Mouse (Mus musculus): ENCODE results near the gene Bud23. TPM values are rescaled to one million over a fixed set of nuclear protein-coding genes. Genes with fewer than 3 reads are reported as not detected.
"Not testable (repeated sequence)": the region's sequence is repeated elsewhere in the genome, so short reads cannot be mapped to it uniquely, and the experiment has no call there.

The Bud23 gene
- total RNA-seq (2014; rRNA removed) (32.7 and 38.4 TPM in 2 replicates), polyA plus RNA-seq (2012; rRNA removed) (50.9 and 51.7 TPM in 2 replicates)

DNA sequence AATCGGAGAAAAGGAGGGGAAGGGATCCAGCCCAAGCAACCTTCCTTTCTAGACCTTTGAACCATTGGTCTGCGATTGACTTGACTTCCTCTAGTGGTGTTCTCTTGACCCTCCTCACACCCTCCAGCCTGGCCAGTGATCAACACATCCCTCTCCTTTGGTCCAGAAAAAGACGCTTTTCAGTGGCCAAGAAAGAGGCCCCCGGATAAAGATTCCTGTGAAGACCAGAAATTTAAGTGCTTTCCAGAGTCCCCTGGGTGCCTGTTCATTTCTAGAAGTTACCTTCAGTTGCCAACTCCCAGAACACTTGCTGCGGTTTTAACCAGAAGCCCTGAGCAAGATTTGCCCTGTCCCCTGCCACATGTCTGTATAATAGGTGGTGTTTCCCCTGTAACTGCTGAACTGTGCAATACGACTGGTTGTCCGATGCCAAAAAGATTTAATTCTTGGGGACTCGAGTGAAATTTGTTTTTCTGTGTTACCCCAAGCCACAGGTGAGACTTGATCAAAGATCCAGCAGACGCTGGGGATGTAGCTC lies at the start of gene Bud23:
Bud23 (minus strand) TSS at position 51 of the 538 bp plus-strand sequence.
- DNase-seq (ENCODE audit: extremely low read depth, low read depth, low spot score): not testable (repeated sequence)

DNA sequence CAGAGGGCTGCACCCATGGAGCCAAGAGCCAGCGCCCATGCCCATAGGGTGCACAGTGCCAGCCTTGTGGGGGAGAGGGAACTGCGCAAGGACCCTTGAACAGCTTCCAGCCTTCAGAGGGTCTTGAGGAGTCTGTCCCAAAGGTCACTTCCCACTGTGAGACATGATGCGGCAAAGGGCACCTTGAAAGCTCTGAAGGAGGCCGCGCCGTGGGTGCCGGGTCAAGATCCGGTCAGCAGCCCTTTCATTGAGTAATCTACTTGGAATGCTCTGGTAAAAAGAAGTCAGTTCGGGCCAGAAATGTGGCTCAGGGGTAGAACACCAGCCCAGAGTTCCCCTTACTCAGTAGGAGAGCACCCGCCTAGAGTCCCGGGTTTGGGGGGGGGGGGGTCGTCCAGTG lies 49.0 kb upstream of the Bud23 start:
- TF ChIP-seq POLR2A (IDR thresholded peaks at IDR 0.05; ENCODE audit: extremely low read depth, insufficient read depth, low read length) (no peak), CTCF (IDR thresholded peaks at IDR 0.05; ENCODE audit: low read depth, low read length) (no peak)
- 55% methylated on average over 12 of the region's 12 CpGs for WGBS
- Histone ChIP-seq H3K4me1 (ENCODE audit: control insufficient read depth, insufficient read depth, low read length) (peaks cover 47% of the 10 kb centered on the region), H3K79me2 (ENCODE audit: control insufficient read depth, insufficient read depth, low read length) (peaks cover 25% of the 10 kb centered on the region), H3K36me3 (ENCODE audit: control insufficient read depth, insufficient read depth, low read length) (peaks cover 21% of the 10 kb centered on the region), H3K27ac (replicated peaks; ENCODE audit: insufficient read depth, low read depth, low read length) (peak overlapping the region; percentile 15; the same call in 1 of the 2 replicates), H3K9ac (ENCODE audit: low read depth, low read length) (peak overlapping the region; percentile 26; the same call in 1 of the 2 replicates), H3K27me3 (ENCODE audit: control insufficient read depth, insufficient read depth, low read length) (no peaks in the 10 kb centered on the region), H3K4me3 (ENCODE audit: insufficient read depth, low read depth, low read length) (no peak overlapping the region)
- no peak for DNase-seq (ENCODE audit: extremely low read depth, low read depth, low spot score)

More for the DNA sequence above, at the start of gene Bud23:
- H3K9ac ChIP-seq (ENCODE audit: low read depth, low read length): peak within 1 kb of the TSS; percentile 95
- peak within 1 kb of the TSS; percentile 92 for H3K4me3 ChIP-seq (ENCODE audit: insufficient read depth, low read depth, low read length)
- H3K4me1 ChIP-seq (ENCODE audit: control insufficient read depth, insufficient read depth, low read length); H3K27me3 ChIP-seq (ENCODE audit: control insufficient read depth, insufficient read depth, low read length); H3K36me3 ChIP-seq (ENCODE audit: control insufficient read depth, insufficient read depth, low read length); H3K79me2 ChIP-seq (ENCODE audit: control insufficient read depth, insufficient read depth, low read length): not testable (repeated sequence)
- WGBS: 61% methylated on average over 9 of the region's 9 CpGs
- peak within 1 kb of the TSS; percentile 90 for H3K27ac ChIP-seq (replicated peaks; ENCODE audit: insufficient read depth, low read depth, low read length)

DNA sequence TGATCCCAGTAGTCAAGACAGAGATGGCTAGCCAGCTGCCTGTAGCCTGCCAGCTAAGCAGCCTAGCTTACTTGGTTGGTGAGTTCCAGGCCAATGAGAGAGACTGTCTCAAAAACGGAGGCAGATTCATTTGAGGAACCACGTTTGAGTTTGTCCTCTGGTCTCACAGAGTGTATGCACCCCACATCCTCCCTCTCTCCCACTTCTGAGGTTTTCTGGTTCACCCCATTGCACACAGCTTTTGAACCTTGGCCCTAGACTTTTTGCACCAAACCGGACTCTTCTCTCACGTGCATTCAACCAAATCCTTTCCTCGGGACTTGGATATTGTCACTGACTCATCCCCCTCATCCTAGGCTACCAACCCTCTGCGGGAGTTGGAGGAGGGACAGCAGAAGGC lies 45.2 kb upstream of the Bud23 start:
- peak overlapping the region; percentile 42 for H3K9ac ChIP-seq (ENCODE audit: low read depth, low read length)
- TF ChIP-seq POLR2A (IDR thresholded peaks at IDR 0.05; ENCODE audit: extremely low read depth, insufficient read depth, low read length) (no peak), CTCF (IDR thresholded peaks at IDR 0.05; ENCODE audit: low read depth, low read length) (no peak)
- no peak overlapping the region for H3K4me3 ChIP-seq (ENCODE audit: insufficient read depth, low read depth, low read length)
- no peaks in the 10 kb centered on the region for H3K27me3 ChIP-seq (ENCODE audit: control insufficient read depth, insufficient read depth, low read length)
- peak overlapping the region; percentile 91 for H3K27ac ChIP-seq (replicated peaks; ENCODE audit: insufficient read depth, low read depth, low read length)
- H3K36me3 ChIP-seq (ENCODE audit: control insufficient read depth, insufficient read depth, low read length): peaks cover 9% of the 10 kb centered on the region
- WGBS: 14% methylated on average over 6 of the region's 6 CpGs
- peak; percentile 66 for DNase-seq (ENCODE audit: extremely low read depth, low read depth, low spot score)
- peaks cover 37% of the 10 kb centered on the region for H3K4me1 ChIP-seq (ENCODE audit: control insufficient read depth, insufficient read depth, low read length)
- H3K79me2 ChIP-seq (ENCODE audit: control insufficient read depth, insufficient read depth, low read length): peaks cover 21% of the 10 kb centered on the region

DNA sequence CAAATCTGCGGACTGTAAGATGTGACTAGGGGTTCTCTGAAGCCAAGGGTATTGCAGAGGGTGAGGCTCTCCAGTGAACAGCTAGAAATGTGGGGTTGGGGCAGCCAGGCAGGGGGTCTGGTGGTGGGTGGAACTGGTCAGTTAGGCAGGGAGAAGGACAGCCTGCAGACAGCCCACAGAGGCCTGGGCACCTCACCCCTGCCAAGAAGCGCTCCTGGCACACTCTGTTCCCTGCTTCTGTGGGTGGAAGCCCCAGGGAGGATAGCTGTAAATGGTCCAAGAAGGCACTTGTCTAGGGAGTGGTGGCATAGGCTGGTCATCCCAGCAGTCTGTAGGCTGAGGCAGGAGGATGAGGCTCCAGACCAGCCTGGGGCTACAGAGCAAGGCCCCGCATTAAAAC lies 44.7 kb upstream of the Bud23 start:
- H3K36me3 ChIP-seq (ENCODE audit: control insufficient read depth, insufficient read depth, low read length): peaks cover 9% of the 10 kb centered on the region
- peak overlapping the region; percentile 91 for H3K27ac ChIP-seq (replicated peaks; ENCODE audit: insufficient read depth, low read depth, low read length)
- peaks cover 24% of the 10 kb centered on the region for H3K79me2 ChIP-seq (ENCODE audit: control insufficient read depth, insufficient read depth, low read length)
- H3K9ac ChIP-seq (ENCODE audit: low read depth, low read length): peak overlapping the region; percentile 70
- peak overlapping the region; percentile 45 for H3K4me3 ChIP-seq (ENCODE audit: insufficient read depth, low read depth, low read length)
- 25% methylated on average over 3 of the region's 3 CpGs for WGBS
- no peaks in the 10 kb centered on the region for H3K27me3 ChIP-seq (ENCODE audit: control insufficient read depth, insufficient read depth, low read length)
- TF ChIP-seq POLR2A (IDR thresholded peaks at IDR 0.05; ENCODE audit: extremely low read depth, insufficient read depth, low read length) (0 out of 2 replicates have a peak, but pooled peaks have one; percentile 6), CTCF (IDR thresholded peaks at IDR 0.05; ENCODE audit: low read depth, low read length) (no peak)
- peak; percentile 60 for DNase-seq (ENCODE audit: extremely low read depth, low read depth, low spot score)
- H3K4me1 ChIP-seq (ENCODE audit: control insufficient read depth, insufficient read depth, low read length): peaks cover 38% of the 10 kb centered on the region

DNA sequence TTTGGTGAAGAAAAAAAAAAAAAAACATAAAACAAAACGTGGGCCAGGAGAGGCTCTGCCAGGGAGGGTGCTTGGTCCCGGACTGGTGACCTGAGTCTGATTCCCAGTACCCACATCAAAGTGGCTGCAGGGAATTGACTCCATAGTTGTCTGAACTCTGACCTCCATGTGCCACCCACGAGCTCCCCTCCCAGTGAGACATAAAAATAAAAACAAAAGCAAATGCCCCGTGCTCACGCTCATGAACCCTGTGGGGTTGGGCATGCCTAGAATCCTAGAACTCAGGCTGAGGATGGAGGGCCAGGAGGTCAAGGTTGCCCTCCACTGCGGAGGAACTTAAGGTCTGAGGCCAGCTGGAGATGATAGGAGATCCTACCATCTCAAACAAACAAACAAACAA lies 44.3 kb upstream of the Bud23 start:
- H3K4me1 ChIP-seq (ENCODE audit: control insufficient read depth, insufficient read depth, low read length): peaks cover 36% of the 10 kb centered on the region
- H3K4me3 ChIP-seq (ENCODE audit: insufficient read depth, low read depth, low read length): peak overlapping the region; percentile 45
- H3K9ac ChIP-seq (ENCODE audit: low read depth, low read length): peak overlapping the region; percentile 70
- peak; percentile 88 for DNase-seq (ENCODE audit: extremely low read depth, low read depth, low spot score)
- WGBS: 15% methylated on average over 6 of the region's 6 CpGs
- peak overlapping the region; percentile 91 for H3K27ac ChIP-seq (replicated peaks; ENCODE audit: insufficient read depth, low read depth, low read length)
- no peak for TF ChIP-seq POLR2A (IDR thresholded peaks at IDR 0.05; ENCODE audit: extremely low read depth, insufficient read depth, low read length)
- no peak for TF ChIP-seq CTCF (IDR thresholded peaks at IDR 0.05; ENCODE audit: low read depth, low read length)
- peaks cover 24% of the 10 kb centered on the region for H3K79me2 ChIP-seq (ENCODE audit: control insufficient read depth, insufficient read depth, low read length)
- H3K27me3 ChIP-seq (ENCODE audit: control insufficient read depth, insufficient read depth, low read length): no peaks in the 10 kb centered on the region
- H3K36me3 ChIP-seq (ENCODE audit: control insufficient read depth, insufficient read depth, low read length): peaks cover 6% of the 10 kb centered on the region

All from liver, adult 2 months (tissue).